Mouse (Mus musculus): ENCODE data around the gene Zfp653. TPM values are rescaled to one million over a fixed set of nuclear protein-coding genes. Genes with fewer than 3 reads are reported as not detected.
A peak's percentile ranks its signal among the peaks of the same experiment; 100 is the strongest.

Gene Zfp653
- polyA plus RNA-seq, 1 experiment from 2014 or later: 19.5 TPM

DNA sequence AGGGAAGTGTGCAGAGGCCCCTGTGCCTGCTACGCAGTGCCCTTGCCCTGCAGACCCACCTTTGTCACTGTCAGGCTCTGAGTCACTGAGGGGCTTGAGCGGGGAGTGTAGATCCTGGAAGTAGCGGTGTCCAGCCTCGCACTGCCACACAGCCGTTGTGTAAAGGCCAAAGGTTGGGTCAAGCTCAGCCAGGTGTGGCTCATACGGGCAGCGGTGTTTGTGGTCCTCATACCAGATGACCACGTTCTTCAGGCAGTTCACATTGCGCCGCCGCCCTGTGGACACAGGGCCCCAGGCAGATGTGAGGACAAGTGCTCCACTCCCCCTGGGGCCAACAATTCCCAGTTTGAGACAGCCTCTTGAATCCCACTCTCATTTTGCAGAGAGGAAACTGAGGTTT lies 5.5 kb downstream of the Zfp653 start:
- H3K27ac ChIP-seq: no peak overlapping the region
- no peak overlapping the region for H3K4me2 ChIP-seq
- H3K36me3 ChIP-seq: peaks cover 75% of the 10 kb centered on the region
- no peak overlapping the region for H3K9ac ChIP-seq
- no peak for ATAC-seq (ENCODE audit: low FRiP score)
- no peak overlapping the region for H3K4me3 ChIP-seq
- WGBS: 99% methylated on average over 11 of the region's 11 CpGs
- H3K27me3 ChIP-seq: no peaks in the 10 kb centered on the region
- H3K4me1 ChIP-seq (replicated peaks): peaks cover 14% of the 10 kb centered on the region
- no peaks in the 10 kb centered on the region for H3K9me3 ChIP-seq

DNA sequence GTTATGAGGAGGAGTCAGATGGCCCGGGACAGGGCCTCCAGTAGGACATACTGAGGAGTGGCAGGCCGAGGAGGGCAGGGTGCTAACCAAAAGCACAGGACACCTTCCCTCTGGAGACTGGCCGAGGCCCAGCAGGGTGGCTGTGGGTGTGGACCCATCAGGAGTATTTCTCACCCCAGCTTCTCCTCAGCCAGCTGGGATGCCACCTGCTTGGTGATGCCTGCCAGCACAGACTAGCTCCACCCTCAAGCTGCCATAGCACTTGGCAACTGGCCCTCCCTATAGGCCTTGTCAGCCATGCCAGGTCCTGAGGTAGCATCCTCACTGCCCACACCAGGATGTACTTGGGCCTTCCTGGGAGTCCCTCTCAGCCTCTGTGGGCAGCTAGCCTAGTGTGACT lies 6.8 kb downstream of the Zfp653 start:
- no peak for ATAC-seq (ENCODE audit: low FRiP score)
- Histone ChIP-seq H3K4me3 (no peak overlapping the region), H3K4me1 (replicated peaks) (peaks cover under 1% of the 10 kb centered on the region), H3K36me3 (peaks cover 84% of the 10 kb centered on the region), H3K27ac (no peak overlapping the region), H3K9ac (no peak overlapping the region), H3K4me2 (no peak overlapping the region), H3K27me3 (no peaks in the 10 kb centered on the region), H3K9me3 (no peaks in the 10 kb centered on the region)
- 94% methylated on average over 3 of the region's 3 CpGs for WGBS

DNA sequence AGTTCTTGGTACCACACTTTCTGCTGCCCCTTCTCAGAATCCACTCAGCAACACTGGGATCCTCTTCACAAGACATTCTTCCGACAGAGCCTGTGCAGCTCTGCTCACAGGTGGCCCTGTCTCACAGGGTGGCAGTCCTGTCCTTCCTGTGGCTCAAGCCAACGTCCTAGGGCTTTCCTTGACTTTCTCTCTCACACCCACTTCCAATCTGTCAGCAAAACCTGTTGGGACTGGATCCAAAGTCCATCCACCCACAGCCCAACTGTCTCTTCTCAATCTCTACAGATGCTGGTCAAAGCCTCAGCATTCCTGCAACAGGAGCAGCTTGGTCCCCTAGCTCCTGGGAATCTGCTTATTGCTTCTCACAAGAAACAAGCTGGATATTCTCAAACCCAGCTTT lies 9.8 kb downstream of the Zfp653 start:
- Histone ChIP-seq H3K9me3 (no peaks in the 10 kb centered on the region), H3K9ac (no peak overlapping the region; the same call in 1 of the 2 replicates), H3K27me3 (no peaks in the 10 kb centered on the region), H3K36me3 (peaks cover 92% of the 10 kb centered on the region), H3K27ac (no peak overlapping the region), H3K4me1 (replicated peaks) (no peaks in the 10 kb centered on the region), H3K4me3 (no peak overlapping the region), H3K4me2 (no peak overlapping the region)
- 87% methylated on average over 2 of the region's 2 CpGs for WGBS
- ATAC-seq (ENCODE audit: low FRiP score): no peak

DNA sequence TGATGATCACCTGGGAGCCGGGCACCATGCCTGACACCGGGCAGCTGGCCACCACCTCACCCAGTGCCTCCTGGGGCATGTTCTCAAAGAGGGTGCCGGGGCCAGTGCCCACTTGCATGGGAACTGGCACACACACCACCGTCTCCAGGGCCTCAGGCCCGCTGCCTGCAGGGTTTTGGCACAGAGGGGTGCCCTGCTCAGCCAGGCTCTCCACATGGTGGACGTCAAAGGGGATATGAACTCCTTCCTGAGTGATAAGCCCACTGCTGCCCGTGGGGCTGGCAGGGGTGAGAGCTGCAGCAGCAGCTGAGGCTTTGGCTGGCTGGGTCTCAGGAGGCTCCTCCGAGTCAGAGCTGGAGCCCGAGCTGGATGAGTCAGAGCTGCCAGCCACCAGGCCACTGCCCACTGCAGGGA lies 13.2 kb downstream of the Zfp653 start:
- Histone ChIP-seq H3K27ac (no peak overlapping the region), H3K9me3 (no peaks in the 10 kb centered on the region), H3K4me2 (no peak overlapping the region), H3K36me3 (peaks cover 60% of the 10 kb centered on the region), H3K4me3 (no peak overlapping the region), H3K4me1 (replicated peaks) (peaks cover 8% of the 10 kb centered on the region), H3K27me3 (peaks cover 8% of the 10 kb centered on the region; the same call in 1 of the 2 replicates), H3K9ac (no peak overlapping the region)
- 87% methylated on average over 9 of the region's 9 CpGs for WGBS
- no peak for ATAC-seq (ENCODE audit: low FRiP score)

DNA sequence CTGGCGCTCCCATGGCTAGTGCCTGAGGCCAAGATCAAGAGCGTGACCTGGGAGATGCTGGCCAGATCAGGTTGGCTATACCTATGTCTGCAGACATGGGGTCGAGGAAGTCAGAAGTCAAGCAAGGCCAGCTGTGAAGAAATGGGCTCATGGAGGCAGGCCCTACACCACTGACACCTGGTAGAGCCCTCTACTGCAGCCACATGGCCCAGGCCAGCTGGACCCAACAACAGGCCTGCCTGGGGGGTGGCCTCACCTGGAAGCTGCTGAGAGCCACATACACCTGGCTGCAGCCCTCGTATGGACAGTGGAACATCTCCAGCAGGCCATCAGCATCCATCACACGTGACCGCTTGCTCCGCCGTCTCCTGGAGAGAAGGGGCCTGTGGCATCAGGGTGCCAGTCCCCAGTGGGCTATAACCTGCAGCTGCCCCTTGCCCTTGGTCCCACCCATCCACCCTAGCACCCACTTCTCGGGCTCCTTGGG lies 14.1 kb downstream of the Zfp653 start:
- Histone ChIP-seq H3K9ac (no peak overlapping the region), H3K36me3 (peaks cover 52% of the 10 kb centered on the region), H3K9me3 (no peaks in the 10 kb centered on the region), H3K4me1 (replicated peaks) (peaks cover 11% of the 10 kb centered on the region), H3K4me2 (no peak overlapping the region), H3K4me3 (no peak overlapping the region), H3K27me3 (peaks cover 8% of the 10 kb centered on the region; the same call in 1 of the 2 replicates), H3K27ac (no peak overlapping the region)
- no peak for ATAC-seq (ENCODE audit: low FRiP score)
- 96% methylated on average over 9 of the region's 9 CpGs for WGBS

DNA sequence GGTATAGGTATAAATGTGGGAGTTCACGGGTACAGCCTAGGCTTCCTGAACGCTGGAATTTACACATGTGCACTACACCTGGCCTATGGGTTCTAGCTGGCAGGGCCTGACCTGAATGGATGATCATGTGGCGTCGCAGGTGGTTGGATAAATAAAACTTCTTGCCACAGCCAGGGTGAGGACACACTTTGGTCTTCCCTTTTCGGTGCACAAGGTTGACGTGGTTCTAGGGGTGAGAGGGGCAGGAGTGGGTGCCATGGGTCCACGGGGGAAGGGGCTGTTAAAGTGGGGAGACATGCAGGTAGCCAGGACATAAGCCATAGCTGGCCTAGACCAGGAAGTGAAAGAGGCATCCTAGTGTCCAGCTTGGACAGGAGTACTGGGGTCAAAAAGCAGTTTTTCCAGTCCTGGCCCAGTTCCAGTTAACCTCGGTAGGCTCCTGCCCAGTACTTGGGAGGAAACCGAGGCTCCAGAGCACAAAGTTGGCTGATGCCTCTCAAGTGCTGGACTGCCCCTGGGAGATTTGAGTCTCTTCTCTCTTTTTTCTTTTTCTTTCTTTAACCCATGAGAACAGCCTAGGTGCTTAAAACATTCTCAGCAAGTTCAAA lies 14.8 kb downstream of the Zfp653 start:
- WGBS: 82% methylated on average over 9 of the region's 9 CpGs
- H3K27me3 ChIP-seq: peaks cover 8% of the 10 kb centered on the region; the same call in 1 of the 2 replicates
- no peaks in the 10 kb centered on the region for H3K9me3 ChIP-seq
- no peak for ATAC-seq (ENCODE audit: low FRiP score)
- no peak overlapping the region for H3K27ac ChIP-seq
- H3K36me3 ChIP-seq: peaks cover 45% of the 10 kb centered on the region
- no peak overlapping the region for H3K4me2 ChIP-seq
- no peak overlapping the region for H3K4me3 ChIP-seq
- H3K9ac ChIP-seq: no peak overlapping the region
- peaks cover 12% of the 10 kb centered on the region for H3K4me1 ChIP-seq (replicated peaks)

DNA sequence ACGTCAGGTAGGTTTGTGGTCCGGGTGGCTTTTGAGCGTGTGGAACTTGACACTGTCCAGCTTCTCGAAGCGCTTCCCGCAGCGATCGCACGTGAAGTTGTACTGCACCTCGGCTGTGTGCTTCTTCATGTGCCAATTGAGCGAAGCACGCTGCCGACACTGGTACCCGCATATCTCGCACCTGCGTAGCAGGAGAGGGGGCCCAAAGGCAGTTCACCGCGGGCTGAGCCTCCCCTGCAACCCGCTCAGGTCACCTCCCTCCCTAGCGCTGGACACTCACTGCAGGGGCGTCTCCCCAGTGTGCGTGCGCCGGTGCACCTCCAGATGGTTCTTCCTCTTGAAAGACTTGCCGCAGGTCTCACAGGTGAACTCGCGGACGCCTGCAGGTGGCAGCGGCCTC lies 15.5 kb downstream of the Zfp653 start:
- Histone ChIP-seq H3K27me3 (peaks cover 8% of the 10 kb centered on the region; the same call in 1 of the 2 replicates), H3K9ac (no peak overlapping the region), H3K36me3 (peaks cover 38% of the 10 kb centered on the region), H3K4me2 (no peak overlapping the region), H3K4me1 (replicated peaks) (peaks cover 12% of the 10 kb centered on the region), H3K4me3 (no peak overlapping the region), H3K27ac (no peak overlapping the region), H3K9me3 (no peaks in the 10 kb centered on the region)
- WGBS: 40% methylated on average over 29 of the region's 29 CpGs
- no peak for ATAC-seq (ENCODE audit: low FRiP score)

DNA sequence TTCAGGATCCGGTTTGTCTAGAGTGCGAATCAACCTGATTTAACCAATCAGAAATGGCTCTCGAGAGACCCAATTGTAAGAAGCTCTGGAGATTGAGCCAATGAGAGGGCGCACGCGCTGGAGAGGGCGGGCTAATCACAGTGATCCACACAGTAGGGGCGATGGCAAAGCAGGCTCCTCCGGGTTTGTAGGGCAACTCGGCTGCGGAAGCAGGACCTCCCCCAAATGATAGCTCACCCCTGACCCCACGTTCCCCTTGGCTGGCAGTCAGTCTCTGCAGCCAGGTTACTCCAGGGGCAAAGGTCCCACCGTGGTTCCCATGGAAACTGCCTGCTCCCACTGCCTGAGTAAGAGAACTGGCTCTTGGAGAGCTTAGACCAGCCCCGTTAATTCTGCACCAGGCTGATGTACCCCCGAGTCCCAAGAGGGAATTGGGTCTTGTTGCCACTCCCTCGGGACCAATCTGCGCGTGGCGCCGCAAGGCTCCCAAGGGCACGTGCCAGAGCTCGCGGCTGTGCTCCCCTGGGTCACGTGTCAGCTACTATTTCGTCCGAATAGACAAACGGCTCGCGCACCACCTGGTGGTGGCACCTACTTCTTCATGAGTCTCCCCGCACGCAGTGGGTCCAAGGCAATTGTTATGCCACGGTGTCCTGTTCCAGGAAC lies 16.6 kb downstream of the Zfp653 start:
- Histone ChIP-seq H3K9ac (no peak overlapping the region), H3K27ac (0 out of 2 replicates have a peak overlapping the region, but pooled peaks have one; percentile 1)
- 1% methylated on average over 32 of the region's 32 CpGs for WGBS

DNA sequence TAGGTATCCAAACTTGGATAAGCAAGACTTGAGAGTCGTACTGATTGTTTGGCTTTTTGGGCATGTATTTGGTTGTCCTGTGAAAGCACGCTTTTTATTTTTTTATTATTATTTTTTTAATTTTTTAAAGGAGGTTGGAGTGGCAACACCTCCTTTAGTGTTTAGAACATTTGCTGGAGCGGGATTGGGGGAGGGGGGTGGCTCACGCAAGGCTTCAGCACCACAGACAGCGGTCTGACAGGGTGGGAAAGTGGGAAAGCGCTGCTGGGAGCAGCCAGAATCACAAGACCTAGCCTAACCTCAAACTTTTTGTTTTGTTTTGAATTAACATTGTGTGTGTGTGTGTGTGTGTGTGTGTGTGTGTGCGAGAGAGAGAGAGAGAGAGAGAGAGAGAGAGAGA lies 17.5 kb downstream of the Zfp653 start:
- H3K9me3 ChIP-seq: no peaks in the 10 kb centered on the region

More for the DNA sequence above, 16.6 kb downstream of the Zfp653 start:
- H3K4me3 ChIP-seq: peak overlapping the region; percentile 20
- peaks cover 19% of the 10 kb centered on the region for H3K4me1 ChIP-seq (replicated peaks)
- peak overlapping the region; percentile 49 for H3K4me2 ChIP-seq
- peak; percentile 17 for ATAC-seq (ENCODE audit: low FRiP score)
- H3K9me3 ChIP-seq: no peaks in the 10 kb centered on the region
- peaks cover 31% of the 10 kb centered on the region for H3K36me3 ChIP-seq
- H3K27me3 ChIP-seq: peaks cover 8% of the 10 kb centered on the region; the same call in 1 of the 2 replicates

DNA sequence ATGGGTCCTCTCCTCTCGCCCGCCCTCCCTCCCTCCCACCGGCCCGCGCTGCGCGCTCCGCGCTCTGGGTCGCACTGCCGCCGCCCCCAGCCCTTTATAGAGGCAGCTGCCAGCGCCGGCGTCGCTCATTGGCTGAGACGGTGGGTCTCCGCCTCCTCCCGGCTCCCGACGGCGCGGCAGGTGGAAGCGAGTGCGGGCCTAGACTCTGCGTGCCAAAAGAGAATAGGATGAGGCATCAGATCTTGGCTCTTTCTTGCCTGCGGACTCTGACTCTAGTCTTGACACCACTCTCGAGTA lies 19.3 kb downstream of the Zfp653 start, which contains the start of gene Elavl3:
TSS of gene Elavl3 (minus strand) at position 66 of the 297 bp plus-strand sequence.
- peaks cover 45% of the 10 kb centered on the region for H3K4me1 ChIP-seq (replicated peaks)
- peak within 1 kb of the TSS; percentile 99 for H3K9ac ChIP-seq
- peak within 1 kb of the TSS; percentile 97 for H3K27ac ChIP-seq
- no peaks in the 10 kb centered on the region for H3K9me3 ChIP-seq
- peak within 1 kb of the TSS; percentile 89 for H3K4me2 ChIP-seq
- H3K27me3 ChIP-seq: peaks cover 8% of the 10 kb centered on the region; the same call in 1 of the 2 replicates
- ATAC-seq (ENCODE audit: low FRiP score): peak; percentile 74
- peaks cover 13% of the 10 kb centered on the region for H3K36me3 ChIP-seq
- 0% methylated on average over 22 of the region's 28 CpGs for whole genome bisulfite sequencing
- H3K4me3 ChIP-seq: peak within 1 kb of the TSS; percentile 86

More for the DNA sequence above, 17.5 kb downstream of the Zfp653 start:
- Histone ChIP-seq H3K4me2 (no peak overlapping the region), H3K9ac (no peak overlapping the region), H3K4me1 (replicated peaks) (peaks cover 27% of the 10 kb centered on the region), H3K4me3 (no peak overlapping the region), H3K27me3 (peaks cover 8% of the 10 kb centered on the region; the same call in 1 of the 2 replicates), H3K27ac (no peak overlapping the region), H3K36me3 (peaks cover 29% of the 10 kb centered on the region)
- ATAC-seq (ENCODE audit: low FRiP score): no peak
- WGBS: 37% methylated on average over 6 of the region's 7 CpGs

DNA sequence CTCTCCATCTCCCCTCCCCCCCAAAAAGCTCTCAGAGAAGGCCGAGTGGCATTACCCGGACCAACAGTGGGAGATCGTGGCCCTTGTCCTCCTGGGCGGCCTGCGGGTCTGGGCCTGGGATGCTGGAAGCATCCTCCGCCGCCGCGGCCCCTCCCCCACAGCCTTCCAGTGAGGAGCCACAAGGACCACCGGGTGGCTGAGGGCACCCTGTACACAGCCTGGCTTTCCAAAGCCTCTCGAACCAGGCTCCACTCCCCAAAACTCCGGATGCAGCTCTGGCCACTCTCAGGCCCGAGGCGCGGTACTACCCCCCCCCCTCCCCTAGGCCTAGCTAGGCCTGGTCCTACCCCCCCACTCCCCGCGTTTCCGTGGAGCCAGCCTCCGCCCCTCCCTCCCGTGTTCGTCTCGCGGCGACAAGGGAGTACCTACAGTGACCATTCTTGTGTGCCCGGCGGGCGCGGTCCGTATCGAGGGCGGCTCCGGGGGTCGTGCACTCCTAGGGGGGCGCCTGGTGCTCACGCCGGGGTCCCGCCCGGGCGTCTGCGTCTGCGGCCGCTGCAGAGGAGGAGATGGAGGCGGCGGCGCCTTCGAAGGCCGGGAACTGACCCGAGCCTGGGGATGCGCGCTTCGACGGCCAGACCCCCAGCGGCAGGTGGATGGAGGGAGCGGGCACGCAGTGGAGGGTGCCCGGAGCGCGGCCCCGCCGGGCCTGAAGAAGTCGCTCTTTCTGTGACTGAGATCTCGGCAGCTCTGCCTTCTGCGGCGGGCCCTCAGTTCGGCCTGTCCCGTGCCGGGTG lies 19.8 kb downstream of the Zfp653 start:
- ATAC-seq (ENCODE audit: low FRiP score): peak; percentile 41
- no peaks in the 10 kb centered on the region for H3K9me3 ChIP-seq
- H3K27me3 ChIP-seq: peaks cover 8% of the 10 kb centered on the region; the same call in 1 of the 2 replicates
- H3K4me1 ChIP-seq (replicated peaks): peaks cover 50% of the 10 kb centered on the region
- peak overlapping the region; percentile 86 for H3K4me3 ChIP-seq
- H3K4me2 ChIP-seq: peak overlapping the region; percentile 89
- peak overlapping the region; percentile 97 for H3K27ac ChIP-seq
- WGBS: under 1% methylated on average over 67 of the region's 67 CpGs
- peaks cover 8% of the 10 kb centered on the region; the same call in 1 of the 2 replicates for H3K36me3 ChIP-seq
- peak overlapping the region; percentile 99 for H3K9ac ChIP-seq

DNA sequence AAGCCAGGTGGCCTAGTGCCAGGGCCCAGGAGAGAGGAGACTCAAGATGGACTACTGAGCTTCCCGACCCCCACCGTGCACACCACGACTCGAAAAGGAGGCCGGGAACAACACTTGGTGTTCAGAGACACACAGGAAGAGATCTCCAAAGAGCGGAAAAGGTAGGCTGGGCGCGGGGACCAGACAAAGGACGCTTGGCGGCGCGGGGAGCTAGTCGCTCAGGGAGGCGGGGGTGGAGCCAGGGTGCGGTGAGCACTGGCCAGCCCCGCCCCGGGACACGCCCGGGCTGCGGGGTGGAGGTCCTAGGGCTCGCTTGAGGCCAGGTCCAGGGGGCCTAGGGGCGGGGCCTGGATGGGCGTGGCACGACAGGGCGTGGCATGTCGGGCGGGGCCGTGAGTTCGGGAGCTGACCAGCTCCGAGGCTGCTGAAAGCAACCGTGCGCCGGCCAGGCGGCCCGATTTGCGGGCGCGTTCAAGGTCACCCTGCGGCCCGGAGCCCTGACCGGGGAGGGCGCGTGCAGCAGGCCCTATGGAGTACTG lies 20.8 kb downstream of the Zfp653 start:
- peak overlapping the region; percentile 99 for H3K9ac ChIP-seq
- H3K27ac ChIP-seq: peak overlapping the region; percentile 97
- ATAC-seq (ENCODE audit: low FRiP score): peak; percentile 18
- H3K4me3 ChIP-seq: peak overlapping the region; percentile 86
- H3K27me3 ChIP-seq: peaks cover 6% of the 10 kb centered on the region; the same call in 1 of the 2 replicates
- peak overlapping the region; percentile 89 for H3K4me2 ChIP-seq
- peaks cover 55% of the 10 kb centered on the region for H3K4me1 ChIP-seq (replicated peaks)
- WGBS: under 1% methylated on average over 41 of the region's 43 CpGs
- H3K9me3 ChIP-seq: no peaks in the 10 kb centered on the region
- peaks cover 7% of the 10 kb centered on the region; the same call in 1 of the 2 replicates for H3K36me3 ChIP-seq
